Mouse (Mus musculus) midbrain, postnatal 0 days (tissue): ENCODE results near the gene Ttc38. TPM values are rescaled to one million over a fixed set of nuclear protein-coding genes. Genes with fewer than 3 reads are reported as not detected.
A peak's percentile ranks its signal among the peaks of the same experiment; 100 is the strongest.

Experiments used
- ATAC-seq: fragments of 200-750 bp; cut with Nextera tagmentation; 2 replicates; pipeline ENCODE4 v1.8.0; 2017; ENCODE audit warnings: moderate number of reproducible peaks, mild to moderate bottlenecking, moderate TSS enrichment, moderate library complexity; ENCODE audit not compliant: low FRiP score
- DNase-seq: peaks from one replicate; pipeline ENCODE4 v3.0.0-alpha.2; 2015; ENCODE audit warnings: low spot score
- H3K27ac ChIP-seq: fragments of 300-500 bp; sonication (generic); 2 replicates; pipeline ENCODE4 v1.5.1; 2014; ENCODE audit warnings: low read depth, mild to moderate bottlenecking, low read length, mixed read lengths
- H3K27me3 ChIP-seq: fragments of 300-500 bp; sonication (generic); 2 replicates; pipeline ENCODE4 v1.6.1; 2014; ENCODE audit warnings: low read length, control low read depth, mixed read lengths; ENCODE audit not compliant: insufficient read depth
- H3K36me3 ChIP-seq: fragments of 300-500 bp; sonication (generic); 2 replicates; pipeline ENCODE4 v1.6.1; 2014; ENCODE audit warnings: low read length, control low read depth, mixed read lengths; ENCODE audit not compliant: insufficient read depth
- H3K4me1 ChIP-seq: fragments of 300-500 bp; sonication (generic); 2 replicates; pipeline ENCODE4 v1.6.1; 2014; ENCODE audit warnings: mild to moderate bottlenecking, control low read depth, antibody characterized with exemption, low read length, mixed read lengths; ENCODE audit not compliant: insufficient read depth
- H3K4me2 ChIP-seq: fragments of 300-500 bp; sonication (generic); 2 replicates; pipeline ENCODE4 v1.6.1; 2014; ENCODE audit warnings: low read depth, mild to moderate bottlenecking, low read length, mixed read lengths; ENCODE audit not compliant: poor library complexity, severe bottlenecking
- H3K4me3 ChIP-seq: fragments of 300-500 bp; sonication (generic); 2 replicates; pipeline ENCODE4 v1.5.1; 2014; ENCODE audit warnings: low read depth, mild to moderate bottlenecking, low read length, moderate library complexity
- H3K9ac ChIP-seq: fragments of 300-500 bp; sonication (generic); replicated peaks from 2 replicates; pipeline ENCODE4 v1.6.1; 2014; ENCODE audit warnings: mild to moderate bottlenecking, low read length, moderate library complexity, mixed read lengths; ENCODE audit not compliant: poor library complexity, severe bottlenecking
- H3K9me3 ChIP-seq: fragments of 300-500 bp; sonication (generic); 2 replicates; pipeline ENCODE4 v1.6.1; 2016; ENCODE audit warnings: low read length, control low read depth
- CTCF ChIP-seq: IDR thresholded peaks from 2 replicates; pipeline ENCODE4 v1.5.1; 2016; ENCODE audit warnings: antibody characterized with exemption, mild to moderate bottlenecking
- WGBS: fragments of 180-500 bp; shearing (Covaris S2); extraction: QIAGEN DNeasy Blood & Tissue Kit; methylation state at CpG from one replicate; pipeline ENCODE4 v1.1.7; 2014; 5-methylcytosine and 5-hydroxymethylcytosine counted together
- polyA plus RNA-seq: library from polyadenylated mRNA; unstranded; fragments of >200 nt; fragmentation: Nextera tagmentation; extraction: Ambion mirVana; gene quantifications from 2 replicates; pipeline ENCODE4 v1.2.1, GENCODE M21; 2015
- total RNA-seq: library from RNA; depleted of rRNA; stranded (reverse); fragments of >200 nt; gene quantifications from 2 replicates; pipeline ENCODE4 v1.2.3, GENCODE M21; 2014; rRNA removed

The Ttc38 gene
- total and polyA plus RNA-seq, 2 experiments from 2014 or later, result 2.2 to 19.1 TPM

- no peaks in the 10 kb centered on the region for H3K9me3 ChIP-seq
- 76% methylated on average over 8 of the region's 8 CpGs for WGBS
- no peak for TF ChIP-seq CTCF
- H3K4me2 ChIP-seq, result no peak overlapping the region
- no peaks in the 10 kb centered on the region for H3K4me1 ChIP-seq
- no peak overlapping the region for H3K27ac ChIP-seq
- ATAC-seq (no peak), DNase-seq (no peak)
- no peak overlapping the region for H3K9ac ChIP-seq
- H3K27me3 ChIP-seq, result no peaks in the 10 kb centered on the region
- no peak overlapping the region for H3K4me3 ChIP-seq
- H3K36me3 ChIP-seq, result peaks cover 19% of the 10 kb centered on the region
These were observed 68.2 kb downstream of the Ttc38 start for GRCm38 (mm10) chr15:85900318-85900717.

GRCm38 (mm10) chr15:85900801-85901200 is 68.7 kb downstream of the Ttc38 start:
- H3K4me1 ChIP-seq, result no peaks in the 10 kb centered on the region
- no peaks in the 10 kb centered on the region for H3K9me3 ChIP-seq
- no peak for TF ChIP-seq CTCF
- ATAC-seq (no peak), DNase-seq (no peak)
- peaks cover 15% of the 10 kb centered on the region for H3K36me3 ChIP-seq
- WGBS, result 85% methylated on average over 12 of the region's 12 CpGs
- H3K4me2 ChIP-seq, result no peak overlapping the region
- H3K27me3 ChIP-seq, result no peaks in the 10 kb centered on the region
- no peak overlapping the region for H3K27ac ChIP-seq
- H3K4me3 ChIP-seq, result no peak overlapping the region
- no peak overlapping the region for H3K9ac ChIP-seq

- H3K4me3 ChIP-seq, result no peak overlapping the region
- no peaks in the 10 kb centered on the region for H3K4me1 ChIP-seq
- no peaks in the 10 kb centered on the region for H3K9me3 ChIP-seq
- peaks cover 4% of the 10 kb centered on the region; the same call in 1 of the 2 replicates for H3K36me3 ChIP-seq
- H3K9ac ChIP-seq, result no peak overlapping the region
- 87% methylated on average over 10 of the region's 10 CpGs for WGBS
- no peak for TF ChIP-seq CTCF
- H3K27me3 ChIP-seq, result no peaks in the 10 kb centered on the region
- H3K27ac ChIP-seq, result no peak overlapping the region
- ATAC-seq (no peak), DNase-seq (no peak)
- H3K4me2 ChIP-seq, result no peak overlapping the region
These were observed 70.4 kb downstream of the Ttc38 start for GRCm38 (mm10) chr15:85902505-85902904.

- DNase-seq (no peak), ATAC-seq (no peak)
- no peak overlapping the region for H3K4me2 ChIP-seq
- no peaks in the 10 kb centered on the region for H3K27me3 ChIP-seq
- no peak overlapping the region for H3K27ac ChIP-seq
- no peak overlapping the region for H3K4me3 ChIP-seq
- no peaks in the 10 kb centered on the region for H3K9me3 ChIP-seq
- TF ChIP-seq CTCF, result peak; percentile 75
- no peaks in the 10 kb centered on the region for H3K4me1 ChIP-seq
- H3K36me3 ChIP-seq, result no peaks in the 10 kb centered on the region
- H3K9ac ChIP-seq, result no peak overlapping the region
- 78% methylated on average over 8 of the region's 8 CpGs for WGBS
These were observed 71.7 kb downstream of the Ttc38 start for GRCm38 (mm10) chr15:85903826-85904225.

Other genes starting within 250 kb of the Ttc38 start
- 26.3 and 34.3 TPM in 2 replicates for gene Wnt7b, start 249.8 kb upstream of the Ttc38 start, total RNA-seq
- gene Wnt7b, start 249.8 kb upstream of the Ttc38 start, polyA plus RNA-seq, result 19.0 and 19.5 TPM in 2 replicates
- 1.6 TPM in 2 replicates for gene Ppara, start 97.3 kb upstream of the Ttc38 start, total RNA-seq
- 0.86 and 2.8 TPM in 2 replicates for gene Ppara, start 97.3 kb upstream of the Ttc38 start, polyA plus RNA-seq
- gene Cdpf1, start 20.6 kb upstream of the Ttc38 start, total RNA-seq, result 16.2 and 31.7 TPM in 2 replicates
- 22.8 and 23.0 TPM in 2 replicates for gene Cdpf1, start 20.6 kb upstream of the Ttc38 start, polyA plus RNA-seq
- gene Pkdrej, start 10.6 kb upstream of the Ttc38 start, total RNA-seq, result 0.33 and 0.57 TPM in 2 replicates
- 0.06 and 0.16 TPM in 2 replicates for gene Pkdrej, start 10.6 kb upstream of the Ttc38 start, polyA plus RNA-seq
- gene Gtse1, start 27.4 kb downstream of the Ttc38 start, total RNA-seq, result 2.4 and 3.2 TPM in 2 replicates
- gene Gtse1, start 27.4 kb downstream of the Ttc38 start, polyA plus RNA-seq, result 1.8 and 1.9 TPM in 2 replicates
- 22.7 and 27.6 TPM in 2 replicates for gene Trmu, start 47.0 kb downstream of the Ttc38 start, total RNA-seq
- 37.0 and 41.4 TPM in 2 replicates for gene Trmu, start 47.0 kb downstream of the Ttc38 start, polyA plus RNA-seq
- gene Celsr1, start 201.5 kb downstream of the Ttc38 start, total RNA-seq, result 13.7 and 15.0 TPM in 2 replicates
- 0.60 and 0.79 TPM in 2 replicates for gene Celsr1, start 201.5 kb downstream of the Ttc38 start, polyA plus RNA-seq
- 43.4 and 47.6 TPM in 2 replicates for gene Gramd4, start 225.4 kb downstream of the Ttc38 start, total RNA-seq
- gene Gramd4, start 225.4 kb downstream of the Ttc38 start, polyA plus RNA-seq, result 21.5 and 22.5 TPM in 2 replicates